Mouse (Mus musculus) stomach, postnatal 0 days (tissue): ENCODE measurements around the gene Ogfod3. TPM values are rescaled to one million over a fixed set of nuclear protein-coding genes. Genes with fewer than 3 reads are reported as not detected.

Experiments used
- ATAC-seq: fragments of 200-750 bp; cut with Nextera tagmentation; 2 replicates; pipeline ENCODE4 v1.8.0; 2017; ENCODE audit not compliant: low FRiP score, low TSS enrichment
- DNase-seq: peaks from one replicate; pipeline ENCODE4 v3.0.0-alpha.2; 2016; ENCODE audit warnings: low spot score
- H3K27ac ChIP-seq: fragments of 300-500 bp; sonication (generic); replicated peaks from 2 replicates; pipeline ENCODE4 v1.5.1; 2014; ENCODE audit warnings: mild to moderate bottlenecking, control low read depth
- H3K27me3 ChIP-seq: fragments of 300-500 bp; sonication (generic); 2 replicates; pipeline ENCODE4 v1.6.1; 2014; ENCODE audit warnings: low read length; ENCODE audit not compliant: control insufficient read depth, insufficient read depth
- H3K36me3 ChIP-seq: fragments of 300-500 bp; sonication (generic); 2 replicates; pipeline ENCODE4 v1.6.1; 2014; ENCODE audit warnings: low read length, mixed read lengths; ENCODE audit not compliant: control insufficient read depth, insufficient read depth
- H3K4me1 ChIP-seq: fragments of 300-500 bp; sonication (generic); replicated peaks from 2 replicates; pipeline ENCODE4 v1.6.1; 2014; ENCODE audit warnings: antibody characterized with exemption; ENCODE audit not compliant: control insufficient read depth, insufficient read depth
- H3K4me2 ChIP-seq: fragments of 300-500 bp; sonication (generic); replicated peaks from 2 replicates; pipeline ENCODE4 v1.6.1; 2014; ENCODE audit warnings: low read depth, mild to moderate bottlenecking, control low read depth, moderate library complexity
- H3K4me3 ChIP-seq: fragments of 300-500 bp; sonication (generic); 2 replicates; pipeline ENCODE4 v1.5.1; 2014; ENCODE audit warnings: low read depth, low read length, control low read depth
- H3K9ac ChIP-seq: fragments of 300-500 bp; sonication (generic); 2 replicates; pipeline ENCODE4 v1.6.1; 2014; ENCODE audit warnings: mild to moderate bottlenecking, low read length, control low read depth, mixed read lengths
- H3K9me3 ChIP-seq: fragments of 300-500 bp; sonication (generic); 2 replicates; pipeline ENCODE4 v1.6.1; 2016; ENCODE audit warnings: low read length; ENCODE audit not compliant: control insufficient read depth
- CTCF ChIP-seq: IDR thresholded peaks from 2 replicates; pipeline ENCODE4 v1.5.1; 2016; ENCODE audit warnings: antibody characterized with exemption, low read depth, mild to moderate bottlenecking, moderate library complexity
- EP300 ChIP-seq: optimal IDR thresholded peaks from 2 replicates; pipeline ENCODE3; 2016; ENCODE audit warnings: antibody characterized with exemption
- WGBS: fragments of 180-500 bp; shearing (Covaris S2); extraction: QIAGEN DNeasy Blood & Tissue Kit; methylation state at CpG from one replicate; pipeline ENCODE4 v1.1.7; 2014; 5-methylcytosine and 5-hydroxymethylcytosine counted together
- polyA plus RNA-seq: library from polyadenylated mRNA; unstranded; fragments of >200 nt; fragmentation: Nextera tagmentation; extraction: Ambion mirVana; gene quantifications from 2 replicates; pipeline ENCODE4 v1.2.1, GENCODE M21; 2015

Ogfod3 gene
- polyA plus RNA-seq = 22.2 and 23.3 TPM in 2 replicates

DNA sequence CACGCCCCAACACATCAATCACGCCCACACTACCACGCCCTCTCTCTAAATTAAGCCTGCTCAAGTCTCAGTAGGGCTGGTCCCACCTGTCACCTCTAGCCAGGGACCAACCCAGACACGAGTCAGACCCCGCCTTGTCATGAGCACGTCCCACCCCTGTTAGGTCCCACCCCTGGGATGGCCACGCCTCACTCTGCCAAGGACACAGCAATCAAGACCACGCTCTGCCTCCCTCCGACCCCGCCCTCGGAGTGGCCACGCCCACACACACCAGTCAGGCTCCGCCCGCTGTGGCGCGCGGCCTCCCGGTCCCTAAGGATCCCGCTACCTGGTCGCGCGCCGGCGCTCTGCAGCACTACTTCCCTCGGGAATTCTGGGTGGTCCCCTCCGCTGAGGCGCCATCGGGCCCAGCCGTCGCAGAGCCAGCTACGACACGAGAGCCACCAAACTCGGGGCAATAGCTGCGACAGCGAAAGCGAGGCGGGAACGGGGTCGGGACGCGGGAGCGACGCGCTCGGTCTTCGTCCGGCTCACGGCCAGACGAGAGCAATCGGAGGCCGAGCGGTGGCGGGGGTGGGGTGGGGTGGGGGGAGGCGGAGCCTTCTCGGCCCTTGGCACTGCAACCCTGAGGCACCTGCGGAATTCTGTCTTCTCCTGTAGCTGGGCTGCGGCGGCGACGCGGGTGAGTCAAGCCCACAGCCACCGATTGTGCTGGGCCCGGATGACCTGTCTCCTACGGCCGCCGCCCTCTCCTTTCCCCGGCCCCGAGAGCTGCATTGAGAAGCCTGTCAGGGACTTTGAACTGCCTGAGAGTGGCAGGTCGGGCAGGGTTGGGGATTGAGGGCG, at the start of gene Ogfod3, which contains the start of gene Hexdc:
TSS of gene Ogfod3 (minus strand) at position 551 of the 846 bp plus-strand sequence.
TSS of gene Hexdc (plus strand) at position 273 of the 846 bp plus-strand sequence.
- H3K36me3 ChIP-seq = no peaks in the 10 kb centered on the region; the same call in 1 of the 2 replicates
- peak; percentile 99 for DNase-seq
- TF ChIP-seq CTCF (no peak), EP300 (no peak)
- under 1% methylated on average over 67 of the region's 70 CpGs for WGBS
- H3K27me3 ChIP-seq = no peaks in the 10 kb centered on the region
- peak within 1 kb of the TSS; percentile 78 for H3K27ac ChIP-seq
- ATAC-seq = peak; percentile 98
- no peaks in the 10 kb centered on the region for H3K4me1 ChIP-seq
- no peaks in the 10 kb centered on the region for H3K9me3 ChIP-seq
- H3K9ac ChIP-seq = peak within 1 kb of the TSS; percentile 70
- H3K4me3 ChIP-seq = peak within 1 kb of the TSS; percentile 74
- peak within 1 kb of the TSS; percentile 68 for H3K4me2 ChIP-seq

DNA sequence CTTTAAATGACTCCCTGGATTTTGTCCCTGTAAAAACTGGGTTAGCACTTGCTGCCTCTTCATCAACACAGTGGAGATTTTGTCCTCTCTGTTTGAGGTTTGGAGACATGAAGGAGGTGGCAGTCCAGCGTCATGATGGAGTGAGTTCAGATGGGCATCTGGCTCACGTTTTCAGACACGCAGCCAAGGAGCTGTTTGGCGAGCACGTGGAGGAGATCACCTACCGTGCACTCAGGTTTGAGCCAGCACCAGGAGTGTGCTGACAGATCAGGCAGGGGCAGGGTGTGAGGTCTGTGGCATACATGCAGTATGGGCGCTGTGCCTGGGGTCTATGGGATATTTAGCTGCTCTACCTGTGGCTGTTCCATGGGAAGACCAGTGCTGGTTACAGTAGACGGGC, 45.7 kb upstream of the Ogfod3 start:
- H3K36me3 ChIP-seq = peaks cover 46% of the 10 kb centered on the region
- H3K9ac ChIP-seq = no peak overlapping the region
- no peaks in the 10 kb centered on the region for H3K4me1 ChIP-seq
- H3K27ac ChIP-seq = no peak overlapping the region
- ATAC-seq = no peak
- 87% methylated on average over 8 of the region's 8 CpGs for WGBS
- no peak overlapping the region for H3K4me3 ChIP-seq
- TF ChIP-seq EP300 (no peak), CTCF (no peak)
- no peak overlapping the region for H3K4me2 ChIP-seq
- no peak for DNase-seq
- no peaks in the 10 kb centered on the region for H3K9me3 ChIP-seq
- H3K27me3 ChIP-seq = no peaks in the 10 kb centered on the region

- peaks cover 12% of the 10 kb centered on the region for H3K36me3 ChIP-seq
- no peak for ATAC-seq
These were observed 35.2 kb upstream of the Ogfod3 start for GRCm38 (mm10) chr11:121239669-121240068.

GRCm38 (mm10) chr11:121237345-121238128, 33.0 kb upstream of the Ogfod3 start:
- WGBS = 2% methylated on average over 28 of the region's 28 CpGs
- no peaks in the 10 kb centered on the region for H3K4me1 ChIP-seq
- TF ChIP-seq CTCF (peak; percentile 62), EP300 (no peak)
- peak overlapping the region; percentile 89 for H3K27ac ChIP-seq
- peak overlapping the region; percentile 75 for H3K4me3 ChIP-seq
- peak overlapping the region; percentile 83 for H3K9ac ChIP-seq
- H3K27me3 ChIP-seq = no peaks in the 10 kb centered on the region
- DNase-seq (no peak), ATAC-seq (no peak)
- peaks cover 8% of the 10 kb centered on the region for H3K36me3 ChIP-seq
- no peaks in the 10 kb centered on the region for H3K9me3 ChIP-seq
- H3K4me2 ChIP-seq = peak overlapping the region; percentile 80

More at GRCm38 (mm10) chr11:121239669-121240068, 35.2 kb upstream of the Ogfod3 start:
- Histone ChIP-seq H3K27ac (no peak overlapping the region), H3K4me1 (no peaks in the 10 kb centered on the region), H3K4me3 (no peak overlapping the region), H3K4me2 (no peak overlapping the region), H3K27me3 (no peaks in the 10 kb centered on the region), H3K9ac (no peak overlapping the region), H3K9me3 (no peaks in the 10 kb centered on the region)
- DNase-seq = no peak
- TF ChIP-seq CTCF = no peak
- 86% methylated on average over 2 of the region's 2 CpGs for WGBS

DNA sequence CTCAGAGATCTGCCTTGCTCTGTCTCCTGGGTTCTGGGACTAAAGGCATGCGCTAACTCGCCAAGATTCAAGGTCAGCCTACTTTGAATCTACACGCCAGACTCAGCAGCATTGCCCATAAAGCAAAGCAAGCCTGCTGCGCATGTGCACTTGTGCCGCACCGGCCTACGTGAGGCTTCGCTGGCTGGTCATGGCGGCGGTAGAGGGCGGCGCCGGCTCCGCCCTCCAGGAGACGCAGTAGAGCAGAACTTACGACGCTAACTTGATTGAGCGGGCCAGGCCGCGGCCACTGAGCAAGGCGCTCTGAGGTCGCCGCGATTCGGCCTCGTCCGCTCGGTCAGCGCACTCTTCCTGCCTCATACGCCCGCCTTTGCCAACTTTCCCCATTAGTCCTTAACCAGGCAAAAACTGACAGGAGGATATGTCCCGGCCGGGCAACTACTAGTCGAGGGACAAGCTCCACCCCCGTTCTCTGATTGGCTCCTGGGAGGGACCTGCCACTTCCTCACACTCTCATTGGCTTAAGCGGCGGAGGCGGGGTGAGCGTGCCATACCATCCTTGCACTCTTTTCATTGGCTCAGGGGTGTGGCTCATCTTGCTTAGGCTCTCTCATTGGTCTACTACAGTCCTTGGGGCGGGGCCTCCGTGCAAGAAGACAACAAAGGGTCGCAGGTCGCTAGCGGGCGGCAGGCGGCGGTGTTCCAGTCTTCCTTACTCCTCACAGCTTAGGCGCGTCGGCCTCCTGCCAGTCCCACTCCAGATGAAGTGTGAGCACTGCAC, 32.2 kb upstream of the Ogfod3 start, which contains the start of gene Narf:
TSS of gene Narf (plus strand) at position 690 of the 781 bp plus-strand sequence.
- peaks cover 3% of the 10 kb centered on the region for H3K36me3 ChIP-seq
- peak within 1 kb of the TSS; percentile 80 for H3K4me2 ChIP-seq
- TF ChIP-seq EP300 = peak; percentile 41
- TF ChIP-seq CTCF = peak; percentile 82
- peak; percentile 99 for ATAC-seq
- WGBS = under 1% methylated on average over 50 of the region's 50 CpGs
- H3K27me3 ChIP-seq = no peaks in the 10 kb centered on the region
- H3K27ac ChIP-seq = peak within 1 kb of the TSS; percentile 99
- peak within 1 kb of the TSS; percentile 83 for H3K9ac ChIP-seq
- H3K4me3 ChIP-seq = peak within 1 kb of the TSS; percentile 75
- H3K9me3 ChIP-seq = no peaks in the 10 kb centered on the region
- H3K4me1 ChIP-seq = no peaks in the 10 kb centered on the region
- DNase-seq = peak; percentile 99
